Mouse (Mus musculus): Measurements from ENCODE around the gene Kdm6b.

Kdm6b gene

GRCm38 (mm10) chr11:69413221-69414181 lies at the start of gene Kdm6b:
Gene Kdm6b, minus strand, starts transcription at chr11:69413675.
- DNase-seq (ENCODE audit: low spot score) = peak; percentile 74

- DNase-seq (ENCODE audit: low spot score) = no peak
Measured at GRCm38 (mm10) chr11:69461568-69461967, 48.1 kb upstream of the Kdm6b start.

DNA sequence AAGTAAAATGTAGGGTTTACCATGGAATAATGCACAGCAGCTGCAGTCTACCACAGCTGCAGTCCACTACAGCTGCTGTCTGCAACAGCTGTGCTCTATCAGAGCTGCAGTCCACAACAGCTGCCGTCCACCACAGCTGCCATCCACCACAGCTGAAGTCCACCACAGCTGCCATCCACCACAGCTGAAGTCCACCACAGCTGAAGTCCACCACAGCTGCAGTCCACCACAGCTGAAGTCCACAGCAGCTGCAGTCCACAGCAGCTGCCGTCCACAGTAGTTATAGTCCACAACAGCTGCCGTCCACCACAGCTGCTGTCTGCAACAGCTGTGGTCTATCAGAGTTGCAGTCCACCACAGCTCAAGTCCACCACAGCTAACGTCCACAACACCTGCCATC lies 46.4 kb upstream of the Kdm6b start:
- no peak for DNase-seq (ENCODE audit: low spot score)

GRCm38 (mm10) chr11:69457006-69457579 lies 43.6 kb upstream of the Kdm6b start:
- peak; percentile 36 for DNase-seq (ENCODE audit: low spot score)

DNA sequence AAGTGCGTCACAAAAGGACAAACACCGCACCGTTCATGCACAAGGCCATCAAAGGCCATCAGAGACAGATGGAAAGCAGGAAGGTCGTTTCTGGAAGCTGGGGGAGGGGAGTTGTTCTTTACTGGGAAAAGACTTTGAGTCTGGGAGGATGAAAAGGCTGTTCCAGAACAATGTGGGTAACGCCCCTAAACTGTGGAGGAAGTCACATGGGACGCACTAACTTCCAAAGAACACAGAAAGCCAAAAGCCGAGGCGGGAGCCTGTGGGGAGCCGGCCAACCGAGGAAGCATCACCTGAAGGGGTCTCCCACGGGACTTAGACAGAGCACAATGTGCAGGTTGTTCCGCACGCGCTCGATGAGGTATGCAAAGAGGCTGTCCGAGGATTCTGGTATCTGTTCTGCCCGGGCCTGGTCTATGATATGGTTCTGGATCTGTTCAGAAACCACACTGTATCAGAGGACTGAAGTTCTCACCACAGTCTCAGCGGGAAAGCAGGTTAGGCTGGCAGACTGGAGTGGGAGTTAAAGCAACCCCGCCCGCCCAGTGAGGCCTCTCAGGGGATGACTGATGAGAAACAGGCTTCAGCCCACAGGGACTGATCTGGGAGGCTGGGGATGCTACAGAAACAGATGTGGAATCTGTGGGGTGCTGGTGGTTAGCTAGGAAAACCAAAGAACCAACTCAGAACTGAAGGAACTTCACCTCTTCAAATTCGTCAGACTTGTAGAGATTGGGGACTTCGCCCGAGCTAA lies 38.8 kb upstream of the Kdm6b start:
- no peak for DNase-seq (ENCODE audit: low spot score)

DNA sequence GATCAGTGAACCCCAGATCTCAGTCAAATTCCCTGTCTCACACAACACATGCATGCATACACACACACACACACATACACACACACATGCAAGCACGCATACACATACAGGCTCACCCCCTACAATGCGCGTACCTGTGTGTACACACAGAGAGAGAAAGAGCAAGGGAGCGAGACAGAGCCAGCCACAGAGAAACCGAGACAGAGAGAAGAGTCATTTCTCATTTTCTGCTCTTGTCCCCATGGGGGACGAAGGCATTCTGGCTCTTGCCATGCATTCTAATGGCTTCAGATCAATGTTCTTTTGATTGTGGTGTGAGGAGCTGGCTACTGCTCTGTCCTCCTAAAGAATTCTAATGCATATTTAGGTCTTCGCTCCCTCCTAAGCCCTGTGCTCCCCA lies 33.8 kb upstream of the Kdm6b start:
- DNase-seq (ENCODE audit: low spot score) = no peak

DNA sequence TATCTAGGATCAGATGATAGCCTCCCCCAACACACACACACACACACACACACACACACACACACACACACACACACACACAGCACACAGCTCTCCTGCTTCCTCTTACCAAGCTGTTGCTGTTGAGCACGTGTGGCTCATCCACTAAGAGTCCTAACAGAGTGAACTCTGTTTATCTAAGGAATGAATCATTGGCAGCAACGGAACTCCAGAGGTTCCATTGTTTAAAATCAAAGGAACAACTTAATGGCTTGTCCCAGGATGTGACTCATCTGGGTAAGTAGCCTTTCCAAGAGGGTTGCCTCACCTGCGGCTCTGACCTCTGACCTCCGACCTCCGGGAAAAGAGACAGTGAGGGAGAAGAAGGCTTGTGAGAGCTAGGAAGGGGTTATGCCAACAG lies 29.9 kb upstream of the Kdm6b start:
- no peak for DNase-seq (ENCODE audit: low spot score)

- DNase-seq (ENCODE audit: low spot score) = no peak
Measured at GRCm38 (mm10) chr11:69437291-69437690, 23.8 kb upstream of the Kdm6b start.

GRCm38 (mm10) chr11:69433189-69433588 lies 19.7 kb upstream of the Kdm6b start:
- DNase-seq (ENCODE audit: low spot score) = no peak

GRCm38 (mm10) chr11:69432640-69432982 lies 19.1 kb upstream of the Kdm6b start:
- DNase-seq (ENCODE audit: low spot score) = no peak

DNA sequence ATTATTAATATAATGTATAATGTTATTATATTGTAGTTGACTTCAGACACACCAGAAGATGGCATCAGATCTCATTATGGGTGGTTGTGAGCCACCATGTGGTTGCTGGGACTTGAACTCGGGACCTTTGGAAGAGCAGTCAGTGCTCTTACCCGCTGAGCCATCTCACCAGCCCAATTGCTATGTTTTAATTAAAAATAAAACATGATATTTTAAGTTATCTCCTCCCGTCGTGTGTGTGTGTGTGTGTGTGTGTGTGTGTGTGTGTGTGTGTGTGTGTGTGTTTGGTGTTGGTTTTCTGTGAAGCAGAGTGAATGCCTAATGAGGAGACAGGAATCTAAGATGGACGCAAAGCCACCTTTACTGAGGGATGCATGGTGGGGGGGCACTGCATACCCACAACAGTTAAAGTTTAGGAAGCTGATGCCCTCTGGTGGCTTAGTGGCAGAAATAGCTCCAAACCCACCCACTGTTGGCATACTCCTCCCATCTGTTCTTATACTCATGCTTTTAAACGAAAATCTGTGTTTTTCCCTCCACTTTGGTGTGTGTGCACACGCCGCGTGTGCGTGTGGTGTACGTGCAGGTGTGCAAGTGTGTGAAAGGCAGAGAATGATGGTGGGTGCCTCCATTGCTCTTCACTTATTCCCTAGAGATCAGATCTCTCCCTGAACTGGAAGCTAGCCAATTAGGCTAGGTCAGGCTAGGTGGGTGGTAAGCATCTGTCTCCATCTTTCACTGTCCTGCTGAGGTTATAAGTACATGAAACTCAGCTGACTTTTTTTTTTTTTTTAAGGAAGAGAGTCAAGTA lies 18.6 kb upstream of the Kdm6b start:
- DNase-seq (ENCODE audit: low spot score) = peak; percentile 92

DNA sequence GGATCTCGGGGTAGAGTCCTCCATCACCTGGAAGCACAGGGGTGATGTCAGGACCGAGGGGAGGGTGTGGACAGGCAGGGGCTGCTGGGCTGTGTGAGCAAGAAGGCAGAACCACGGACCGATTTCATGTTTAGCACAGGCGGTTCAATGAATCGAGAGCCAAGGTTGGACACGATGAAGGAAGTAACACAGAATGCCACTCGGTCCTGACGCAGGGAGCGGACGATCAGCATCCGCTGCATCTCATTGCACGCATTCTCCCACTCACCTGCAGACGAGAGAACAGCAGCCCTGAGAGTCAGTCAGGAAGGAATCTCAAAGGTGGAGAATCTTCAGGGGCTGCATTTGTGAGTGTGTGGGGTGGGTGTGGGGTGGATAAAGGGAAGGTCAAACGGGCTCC lies 17.2 kb upstream of the Kdm6b start:
- no peak for DNase-seq (ENCODE audit: low spot score)

DNA sequence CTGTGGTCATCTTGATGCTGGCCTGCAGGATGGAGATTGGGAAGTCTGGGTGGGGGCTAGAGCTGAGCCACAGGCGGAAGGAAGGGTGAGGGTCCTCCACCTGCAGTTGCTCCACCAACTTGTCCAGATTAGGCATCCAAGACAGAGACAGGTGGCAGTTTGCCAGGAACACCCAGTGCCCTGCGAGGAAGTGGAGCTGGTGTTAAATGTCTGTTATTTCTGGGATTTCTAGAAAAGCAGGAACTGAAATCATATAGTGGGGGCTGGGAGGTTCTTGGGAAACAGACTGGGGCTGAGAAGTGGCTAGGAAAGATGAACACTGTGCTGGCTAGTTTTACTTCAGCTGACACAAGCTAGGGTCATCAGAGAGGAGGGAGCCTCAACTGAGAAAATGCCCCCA lies 15.8 kb upstream of the Kdm6b start:
- no peak for DNase-seq (ENCODE audit: low spot score)

DNA sequence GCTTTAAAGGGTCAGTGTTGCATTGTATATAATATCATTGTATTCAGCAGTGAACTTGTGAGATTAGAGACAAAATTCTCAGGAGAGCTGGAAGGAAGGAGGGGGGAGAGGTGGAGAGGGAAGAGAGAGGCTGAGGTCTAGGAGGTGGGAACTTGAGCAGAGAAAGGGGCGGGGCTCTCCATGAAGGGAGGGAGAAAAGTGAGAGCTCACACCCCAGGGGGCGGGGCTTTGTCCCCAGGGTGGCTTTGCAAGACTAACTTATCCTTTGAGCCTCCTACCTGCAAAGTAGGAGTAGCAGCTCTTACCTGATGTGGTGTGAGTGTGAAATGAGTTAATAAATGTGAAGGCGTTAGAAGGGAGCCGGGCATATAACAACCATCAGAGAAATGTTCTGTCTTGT lies 15.3 kb upstream of the Kdm6b start:
- DNase-seq (ENCODE audit: low spot score) = no peak

DNA sequence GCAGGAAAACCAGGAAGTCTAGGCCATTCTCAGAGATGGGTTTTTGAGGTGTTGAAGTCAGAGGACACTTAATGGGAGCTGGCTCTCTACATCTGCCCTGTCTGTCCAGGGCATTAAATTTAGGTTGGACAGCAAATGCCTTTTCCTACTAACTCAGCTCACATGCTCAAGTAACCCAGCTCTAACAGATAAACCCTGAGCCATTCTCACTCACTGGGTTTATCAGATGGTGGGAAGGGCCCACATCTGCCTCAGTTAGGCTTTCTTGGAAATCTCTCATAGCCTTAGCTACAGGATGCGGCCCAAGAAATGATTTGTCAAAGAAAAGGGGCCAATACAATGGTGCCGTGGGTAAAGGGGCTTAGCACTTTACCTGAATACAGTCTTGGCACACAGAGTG lies 12.8 kb upstream of the Kdm6b start:
- DNase-seq (ENCODE audit: low spot score) = no peak

GRCm38 (mm10) chr11:69423885-69424284 lies 10.4 kb upstream of the Kdm6b start:
- no peak for DNase-seq (ENCODE audit: low spot score)

GRCm38 (mm10) chr11:69422842-69423241 lies 9.4 kb upstream of the Kdm6b start:
- DNase-seq (ENCODE audit: low spot score) = no peak

DNA sequence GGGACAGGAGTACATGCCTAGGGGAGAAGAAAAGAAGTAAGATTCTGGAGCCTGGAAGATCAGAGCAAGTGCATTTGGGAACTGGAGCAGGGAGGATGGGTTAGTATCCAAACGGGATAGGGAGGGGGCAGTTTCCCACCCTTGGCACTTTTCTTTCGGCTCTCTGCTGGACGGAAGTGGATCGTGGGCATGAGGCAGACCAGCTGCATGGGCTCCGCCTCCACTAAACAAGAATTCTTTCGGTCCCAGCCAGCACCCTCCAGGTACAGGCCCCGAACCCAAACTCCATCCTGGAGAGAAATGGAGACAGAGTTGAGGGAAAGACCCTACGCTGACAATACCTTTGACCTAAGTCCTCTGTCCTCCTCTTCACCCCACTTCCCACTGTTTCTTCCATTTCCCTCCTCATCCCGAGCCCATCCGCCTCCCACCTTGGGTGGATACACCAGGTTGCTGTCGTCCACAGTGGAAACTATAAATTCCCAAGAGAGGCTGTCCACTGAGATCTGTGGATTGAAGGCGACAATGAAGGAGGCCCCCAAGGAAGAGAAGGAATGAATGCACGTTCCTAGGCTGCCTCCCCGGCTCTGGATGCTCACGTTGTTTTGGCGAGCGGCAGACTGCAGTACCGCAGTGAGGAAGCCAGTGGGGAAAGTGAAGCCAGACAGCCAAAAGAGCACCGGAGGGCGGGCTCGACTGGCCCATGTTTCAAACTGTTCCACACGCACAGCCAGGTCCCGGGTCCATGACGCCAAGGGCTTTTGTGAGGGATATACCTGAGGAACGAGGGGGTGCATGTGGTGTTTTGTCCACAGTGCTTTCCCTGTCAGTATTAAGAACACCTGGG lies 7.9 kb upstream of the Kdm6b start:
- no peak for DNase-seq (ENCODE audit: low spot score)

DNA sequence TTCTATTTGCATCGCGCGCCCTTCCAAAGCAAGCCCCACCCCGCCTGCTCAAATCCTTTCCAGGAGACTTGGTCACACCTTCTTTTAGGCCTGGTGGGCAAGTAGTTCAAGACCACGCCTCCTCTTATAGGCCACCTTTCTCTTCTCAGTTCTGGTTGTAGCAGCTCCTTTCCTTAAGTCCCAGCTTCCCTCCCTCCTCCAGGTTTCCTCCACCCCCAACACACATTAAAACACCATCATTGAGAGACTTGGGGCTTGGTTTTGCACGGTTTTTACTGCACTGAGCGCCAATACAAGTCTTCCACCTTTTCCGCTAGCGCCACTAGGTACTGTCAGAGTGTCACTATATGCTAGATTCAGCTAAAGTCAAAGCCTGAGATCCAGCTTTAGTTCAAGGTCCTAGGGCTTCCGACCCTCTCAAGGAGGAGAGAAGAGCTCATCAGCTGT lies 7.1 kb upstream of the Kdm6b start:
- no peak for DNase-seq (ENCODE audit: low spot score)

DNA sequence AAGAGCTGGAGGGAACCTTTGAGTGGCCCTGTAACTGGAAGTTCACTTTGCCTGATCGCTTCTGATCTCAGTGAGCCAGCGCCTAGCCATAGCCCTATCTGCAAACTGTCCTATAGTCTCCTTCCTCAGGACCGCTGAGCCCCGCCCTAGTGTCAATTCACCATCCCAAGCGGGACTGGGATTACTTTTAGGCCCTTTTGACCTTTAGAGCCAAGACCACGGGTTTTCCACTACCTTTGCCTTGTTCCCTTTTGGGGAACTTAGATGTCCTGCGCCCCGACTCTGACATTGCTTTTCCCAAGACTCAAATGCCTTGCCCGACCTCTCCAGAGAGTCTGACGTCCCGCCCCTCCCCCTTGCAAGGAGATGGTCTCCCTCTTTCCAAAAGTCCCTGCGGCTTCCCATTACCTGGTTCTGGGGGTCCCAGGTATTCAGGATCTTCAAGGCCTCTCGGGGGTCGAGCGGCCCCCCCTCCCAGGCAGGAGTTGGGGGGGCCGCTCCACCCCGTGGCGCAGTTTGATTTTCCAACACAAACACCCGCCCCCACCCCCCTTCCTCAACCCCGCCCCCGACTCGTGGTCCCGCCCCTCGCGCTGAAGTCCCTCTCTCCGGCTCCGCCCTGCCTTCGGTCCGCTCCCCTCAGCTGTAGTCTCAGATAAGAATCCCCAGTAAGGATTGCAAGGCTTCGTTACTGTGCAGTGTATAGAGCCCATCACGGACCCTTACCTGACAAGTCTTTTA lies 6.5 kb upstream of the Kdm6b start:
- DNase-seq (ENCODE audit: low spot score) = peak; percentile 30
